Mouse (Mus musculus) small intestine, adult 2 months (tissue): Measurements from ENCODE around the gene Gtf2a1l. TPM values are rescaled to one million over a fixed set of nuclear protein-coding genes. Genes with fewer than 3 reads are reported as not detected.

Experiments
- H3K27ac ChIP-seq: fragments of 200-500 bp; 2 replicates; pipeline ENCODE4 v1.5.1; 2012; ENCODE audit warnings: low read depth, low read length, control low read depth, inconsistent platforms; ENCODE audit not compliant: insufficient read depth
- H3K27me3 ChIP-seq: fragments of 200-500 bp; 2 replicates; pipeline ENCODE4 v1.6.1; 2012; ENCODE audit warnings: mild to moderate bottlenecking, moderate library complexity, low read length, inconsistent platforms; ENCODE audit not compliant: control insufficient read depth, insufficient read depth
- H3K36me3 ChIP-seq: fragments of 200-500 bp; 2 replicates; pipeline ENCODE4 v1.6.1; 2012; ENCODE audit warnings: mild to moderate bottlenecking, low read length, control low read depth, inconsistent platforms; ENCODE audit not compliant: control insufficient read depth, insufficient read depth
- H3K4me1 ChIP-seq: fragments of 200-500 bp; 2 replicates; pipeline ENCODE4 v1.6.1; 2012; ENCODE audit warnings: low read length, inconsistent platforms, mixed read lengths; ENCODE audit not compliant: control insufficient read depth, insufficient read depth, insufficient read length
- H3K4me3 ChIP-seq: fragments of 200-500 bp; 2 replicates; pipeline ENCODE4 v1.5.1; 2012; ENCODE audit warnings: low read depth, mild to moderate bottlenecking, control low read depth, inconsistent platforms, low read length, moderate library complexity
- CTCF ChIP-seq: fragments of 200-500 bp; IDR thresholded peaks from 2 replicates; pipeline ENCODE4 v1.5.1; 2012; ENCODE audit warnings: low read depth, mild to moderate bottlenecking, control low read depth, inconsistent platforms, low read length, moderate library complexity, mixed read lengths; ENCODE audit not compliant: insufficient replicate concordance, insufficient read length; ENCODE audit errors: extremely low read depth
- POLR2A ChIP-seq: fragments of 200-500 bp; IDR thresholded peaks from 2 replicates; pipeline ENCODE4 v1.6.1; 2012; ENCODE audit warnings: low read depth, mild to moderate bottlenecking, control low read depth, inconsistent platforms, low read length, moderate library complexity
- WGBS: fragments of 180-500 bp; shearing (Covaris S2); methylation state at CpG from one replicate; pipeline ENCODE4 v1.1.7; 2018; 5-methylcytosine and 5-hydroxymethylcytosine counted together
- polyA plus RNA-seq: library from polyadenylated mRNA; depleted of rRNA; stranded (reverse); fragments of >200 nt; gene quantifications from 2 replicates; pipeline ENCODE4 v1.2.3, GENCODE M21; 2012; rRNA removed

The Gtf2a1l gene
- polyA plus RNA-seq: not detected in 2 replicates

- 20% methylated on average over 21 of the region's 21 CpGs for WGBS
- no peak for TF ChIP-seq CTCF
- TF ChIP-seq POLR2A: no peak
- no peaks in the 10 kb centered on the region for H3K27me3 ChIP-seq
- no peak within 1 kb of the TSS for H3K27ac ChIP-seq
- H3K36me3 ChIP-seq: no peaks in the 10 kb centered on the region
- peaks cover 3% of the 10 kb centered on the region; the same call in 1 of the 2 replicates for H3K4me1 ChIP-seq
- no peak within 1 kb of the TSS for H3K4me3 ChIP-seq
Measured at GRCm38 (mm10) chr17:88668452-88668851, at the start of gene Gtf2a1l. TSS of gene Gtf2a1l (plus strand) at chr17:88668660.

- Histone ChIP-seq H3K27me3 (no peaks in the 10 kb centered on the region), H3K36me3 (no peaks in the 10 kb centered on the region; the same call in 1 of the 2 replicates), H3K27ac (no peak overlapping the region), H3K4me1 (peaks cover 3% of the 10 kb centered on the region), H3K4me3 (peak overlapping the region; percentile 6; the same call in 1 of the 2 replicates)
- no peak for TF ChIP-seq POLR2A
- no peak for TF ChIP-seq CTCF
- WGBS: 81% methylated on average over 4 of the region's 4 CpGs
Measured at GRCm38 (mm10) chr17:88620935-88621334, 47.5 kb upstream of the Gtf2a1l start.

GRCm38 (mm10) chr17:88621374-88621773 lies 47.1 kb upstream of the Gtf2a1l start:
- TF ChIP-seq CTCF (no peak), POLR2A (no peak)
- WGBS: 50% methylated on average over 3 of the region's 3 CpGs
- Histone ChIP-seq H3K36me3 (no peaks in the 10 kb centered on the region; the same call in 1 of the 2 replicates), H3K27ac (no peak overlapping the region; the same call in 1 of the 2 replicates), H3K4me3 (peak overlapping the region; percentile 6; the same call in 1 of the 2 replicates), H3K27me3 (no peaks in the 10 kb centered on the region), H3K4me1 (peaks cover 6% of the 10 kb centered on the region)

- no peak for TF ChIP-seq CTCF
- no peak for TF ChIP-seq POLR2A
- no peaks in the 10 kb centered on the region for H3K27me3 ChIP-seq
- 88% methylated on average over 1 of the region's 1 CpGs for WGBS
- no peak overlapping the region for H3K4me3 ChIP-seq
- no peaks in the 10 kb centered on the region for H3K36me3 ChIP-seq
- peaks cover 12% of the 10 kb centered on the region for H3K4me1 ChIP-seq
- H3K27ac ChIP-seq: no peak overlapping the region
Measured at GRCm38 (mm10) chr17:88622711-88623110, 45.7 kb upstream of the Gtf2a1l start.

- no peaks in the 10 kb centered on the region for H3K36me3 ChIP-seq
- peaks cover 21% of the 10 kb centered on the region for H3K4me1 ChIP-seq
- no peaks in the 10 kb centered on the region for H3K27me3 ChIP-seq
- no peak overlapping the region for H3K4me3 ChIP-seq
- WGBS: 87% methylated on average over 4 of the region's 4 CpGs
- no peak overlapping the region for H3K27ac ChIP-seq
- TF ChIP-seq POLR2A: no peak
- no peak for TF ChIP-seq CTCF
Measured at GRCm38 (mm10) chr17:88624386-88624785, 44.1 kb upstream of the Gtf2a1l start.

GRCm38 (mm10) chr17:88625350-88625749 lies 43.1 kb upstream of the Gtf2a1l start:
- no peak for TF ChIP-seq CTCF
- TF ChIP-seq POLR2A: no peak
- Histone ChIP-seq H3K27me3 (no peaks in the 10 kb centered on the region), H3K36me3 (no peaks in the 10 kb centered on the region), H3K27ac (no peak overlapping the region; the same call in 1 of the 2 replicates), H3K4me3 (no peak overlapping the region), H3K4me1 (peaks cover 29% of the 10 kb centered on the region)
- 92% methylated on average over 13 of the region's 13 CpGs for WGBS

GRCm38 (mm10) chr17:88625931-88626330 lies 42.5 kb upstream of the Gtf2a1l start:
- WGBS: 82% methylated on average over 7 of the region's 7 CpGs
- H3K4me3 ChIP-seq: no peak overlapping the region
- no peaks in the 10 kb centered on the region for H3K27me3 ChIP-seq
- no peaks in the 10 kb centered on the region for H3K36me3 ChIP-seq
- H3K4me1 ChIP-seq: peaks cover 31% of the 10 kb centered on the region
- H3K27ac ChIP-seq: peak overlapping the region; percentile 87
- TF ChIP-seq CTCF: no peak
- no peak for TF ChIP-seq POLR2A

- H3K4me1 ChIP-seq: peaks cover 31% of the 10 kb centered on the region
- TF ChIP-seq POLR2A (no peak), CTCF (no peak)
- peak overlapping the region; percentile 23 for H3K4me3 ChIP-seq
- no peaks in the 10 kb centered on the region for H3K27me3 ChIP-seq
- whole genome bisulfite sequencing: 69% methylated on average over 7 of the region's 7 CpGs
- peak overlapping the region; percentile 87 for H3K27ac ChIP-seq
- H3K36me3 ChIP-seq: no peaks in the 10 kb centered on the region
Measured at GRCm38 (mm10) chr17:88626347-88626811, 42.1 kb upstream of the Gtf2a1l start.
